Mouse (Mus musculus) ovary, postnatal 14 days (tissue): ENCODE data around the gene Dock9.

Source experiments
- DNase-seq: peaks from one replicate; pipeline ENCODE4 v3.0.0; 2022; ENCODE audit warnings: low spot score

The Dock9 gene

DNA sequence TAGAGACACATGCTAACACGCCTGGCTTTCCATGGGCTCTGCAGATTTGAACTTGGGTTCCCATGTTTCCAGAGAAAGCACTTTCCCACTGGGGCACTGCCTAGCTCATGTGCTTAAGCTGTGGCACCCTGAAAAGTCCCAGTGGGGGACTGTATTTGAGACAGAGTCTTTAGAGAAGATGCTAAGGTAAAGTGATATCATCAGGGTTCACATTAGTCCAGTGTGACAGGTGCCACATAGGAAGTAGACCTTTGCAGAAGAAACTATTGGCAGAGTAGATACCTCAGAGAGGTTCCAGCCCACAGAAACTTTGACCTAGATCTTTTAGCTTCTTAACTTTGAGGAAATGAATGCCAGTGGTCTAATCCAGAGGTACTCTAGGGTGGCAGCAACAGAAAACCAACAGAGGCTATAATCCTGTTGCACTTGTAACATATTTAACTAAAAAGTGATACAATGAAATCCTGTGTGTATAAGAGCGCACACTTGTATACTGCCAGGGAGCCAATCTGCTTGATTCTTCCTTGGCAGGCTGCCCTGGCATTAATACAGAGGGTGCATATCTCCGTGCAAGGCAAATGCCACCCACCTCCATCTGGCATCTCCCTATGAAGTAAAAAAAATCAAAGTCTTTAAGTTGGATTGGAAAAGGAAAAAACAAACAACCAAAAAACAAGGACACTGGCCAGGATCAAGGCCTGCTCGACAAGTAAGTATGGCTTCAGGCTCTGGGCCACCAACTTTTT, 179.8 kb downstream of the Dock9 start:
- no peak for DNase-seq

DNA sequence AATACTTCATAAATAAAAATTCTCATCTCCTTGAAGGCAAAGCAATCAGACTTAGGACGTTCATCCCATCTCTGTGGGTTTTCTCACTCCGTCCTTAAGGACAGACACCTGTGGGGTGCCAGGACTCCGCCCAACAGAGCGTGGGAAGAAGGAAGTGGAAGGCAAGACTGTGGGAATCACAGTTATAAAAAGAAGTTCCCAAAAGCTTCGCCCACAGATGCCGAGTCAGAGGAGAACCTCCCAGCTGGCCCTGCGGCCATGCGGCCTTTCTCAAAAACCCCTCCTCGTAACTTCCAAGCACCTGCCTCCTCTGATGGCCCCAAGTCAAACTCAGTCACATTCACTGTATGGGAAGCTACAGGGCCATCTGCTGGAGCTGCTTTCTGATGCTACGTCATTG, 182.2 kb downstream of the Dock9 start:
- DNase-seq = no peak

DNA sequence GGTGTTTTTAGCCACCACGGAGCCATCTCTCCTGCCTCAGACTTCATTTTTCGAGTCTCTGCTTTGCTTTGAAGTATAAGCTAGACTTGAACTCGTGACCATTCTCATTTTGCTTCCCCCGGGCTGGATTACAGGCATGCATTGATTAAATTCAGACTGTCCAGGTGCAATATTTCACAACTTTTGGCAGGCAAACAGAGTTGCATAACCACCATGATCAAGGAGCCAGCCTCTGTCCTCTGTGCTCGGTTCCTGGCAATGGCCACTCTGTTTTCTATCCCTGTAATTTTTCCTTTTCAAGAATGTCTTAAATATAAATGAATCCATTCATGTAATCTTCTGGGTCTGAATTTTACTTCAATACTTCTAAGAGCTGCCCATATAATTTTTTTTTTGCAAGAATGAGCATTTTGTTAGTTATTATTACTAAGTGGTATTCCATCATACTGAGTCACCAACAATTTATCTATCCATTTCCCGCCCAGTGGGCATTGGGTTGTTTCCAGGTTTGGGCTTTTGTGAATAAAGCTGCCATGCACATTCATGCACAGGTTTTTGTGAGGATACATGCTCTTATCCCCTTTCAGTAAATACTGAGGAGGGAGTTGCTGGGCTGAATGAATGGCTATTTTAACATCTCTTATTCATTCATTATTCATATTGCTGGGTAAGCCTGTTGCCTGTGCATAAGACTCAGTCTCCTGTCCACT, 183.0 kb downstream of the Dock9 start:
- no peak for DNase-seq

DNA sequence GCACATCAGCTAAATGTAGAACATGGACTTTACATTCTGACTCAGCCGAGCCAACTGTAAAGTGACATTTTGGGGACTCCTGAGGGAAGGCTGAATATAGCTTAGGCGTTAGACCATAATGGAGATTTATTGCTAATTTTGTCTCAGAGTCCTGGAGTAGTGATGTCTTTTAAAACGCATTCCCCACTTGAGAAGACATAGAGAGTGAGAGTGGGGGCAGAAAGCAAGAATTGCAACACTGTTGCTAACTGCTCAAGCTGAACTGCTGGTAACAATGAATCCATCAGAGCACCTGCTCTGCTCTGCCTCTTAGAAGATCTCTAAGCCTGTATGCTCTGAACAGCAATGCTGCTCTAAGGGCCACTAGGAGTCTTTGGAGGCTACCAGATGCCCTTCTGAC, 184.1 kb downstream of the Dock9 start:
- no peak for DNase-seq

DNA sequence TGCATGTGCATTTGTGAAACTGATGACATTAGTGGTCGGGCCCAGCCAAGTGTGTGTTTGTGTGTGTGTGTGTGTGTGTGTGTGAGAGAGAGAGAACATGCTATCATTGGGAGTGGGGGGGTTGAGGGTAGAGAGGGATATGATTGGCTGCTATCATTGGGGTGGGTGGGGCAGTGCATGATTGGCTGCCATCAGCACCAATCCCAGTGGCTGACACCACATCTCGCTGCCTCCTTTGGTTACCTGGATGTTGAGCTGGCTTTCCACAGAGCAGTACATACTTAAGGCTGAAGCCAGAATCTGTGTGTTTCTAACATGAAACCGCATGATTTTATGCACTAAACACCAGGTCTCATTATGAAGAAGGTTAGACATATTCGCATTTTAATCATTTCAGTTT, 184.7 kb downstream of the Dock9 start:
- no peak for DNase-seq

DNA sequence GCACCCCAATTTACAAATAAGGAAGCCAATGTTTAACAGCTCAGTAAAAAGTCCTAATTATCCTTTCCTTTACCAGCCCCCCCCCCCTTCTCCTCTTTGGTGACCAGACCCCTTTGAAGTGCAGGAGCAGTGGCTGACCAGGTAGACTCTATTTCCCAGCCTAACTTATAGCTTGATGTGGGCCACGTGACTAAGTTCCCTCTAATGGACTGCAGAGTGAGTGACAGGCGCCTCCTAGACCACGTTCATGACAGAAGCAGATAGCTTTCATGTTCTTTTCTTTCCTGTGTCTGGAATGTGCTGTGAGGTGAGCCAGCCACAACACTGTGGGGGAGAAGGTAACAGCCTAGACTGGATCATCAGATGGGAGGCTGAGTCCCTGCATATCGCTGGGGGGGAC, 186.1 kb downstream of the Dock9 start:
- no peak for DNase-seq

DNA sequence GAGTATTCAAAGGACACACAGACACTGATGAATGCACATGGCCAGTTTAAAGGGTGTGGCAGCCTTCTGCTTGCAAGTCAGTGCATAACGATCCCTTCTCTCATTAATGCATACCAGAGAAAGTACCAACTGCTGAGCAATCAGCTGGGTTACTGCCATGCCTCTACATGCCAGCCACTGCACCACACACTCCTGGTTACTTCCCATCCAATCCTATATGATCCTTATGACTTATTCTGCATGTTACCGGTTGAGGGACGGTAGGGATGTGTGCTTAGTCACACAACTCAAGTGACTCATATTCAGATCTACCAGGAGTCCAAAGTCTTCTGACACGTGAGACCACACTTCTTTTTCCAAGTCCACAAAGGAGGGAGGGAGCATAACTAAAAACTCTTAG, 186.5 kb downstream of the Dock9 start:
- DNase-seq = no peak

DNA sequence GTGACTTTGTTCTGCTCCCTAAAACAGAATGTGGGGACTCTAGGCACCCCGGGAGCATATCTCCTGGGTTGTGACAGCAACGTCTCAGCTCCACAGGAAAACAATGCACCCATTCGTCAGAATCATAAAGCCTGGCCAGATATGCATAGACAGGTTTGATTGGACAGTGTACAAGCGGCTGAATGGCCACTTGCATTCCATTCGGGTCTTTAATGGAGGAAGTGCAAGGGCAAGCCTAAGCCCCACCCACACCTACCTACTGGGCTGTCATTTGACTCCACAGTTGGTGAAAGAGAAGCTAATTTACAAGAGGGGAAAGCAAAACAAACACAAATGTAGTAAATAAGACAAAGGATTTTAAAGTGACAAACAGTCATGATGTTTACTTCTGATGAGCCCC, 189.1 kb downstream of the Dock9 start:
- no peak for DNase-seq

DNA sequence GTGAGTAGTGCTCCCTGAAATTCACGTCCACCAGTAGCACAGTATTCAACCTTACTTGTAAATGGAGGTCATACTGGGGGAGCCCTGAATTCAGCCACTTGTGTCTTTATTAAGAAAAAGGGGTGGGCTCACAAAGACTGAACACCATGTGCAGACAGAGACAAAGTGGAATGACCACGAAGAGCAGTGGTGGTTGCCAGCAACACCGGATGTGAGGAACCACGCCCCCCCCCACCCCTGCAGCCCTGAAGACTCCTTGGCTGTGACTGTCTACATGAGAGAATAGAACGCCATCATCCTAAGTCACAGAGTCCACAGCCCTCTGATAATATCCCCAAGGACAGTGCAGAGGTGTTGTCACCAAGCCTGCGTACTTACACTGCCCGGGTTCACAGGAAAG, 191.2 kb downstream of the Dock9 start:
- no peak for DNase-seq

DNA sequence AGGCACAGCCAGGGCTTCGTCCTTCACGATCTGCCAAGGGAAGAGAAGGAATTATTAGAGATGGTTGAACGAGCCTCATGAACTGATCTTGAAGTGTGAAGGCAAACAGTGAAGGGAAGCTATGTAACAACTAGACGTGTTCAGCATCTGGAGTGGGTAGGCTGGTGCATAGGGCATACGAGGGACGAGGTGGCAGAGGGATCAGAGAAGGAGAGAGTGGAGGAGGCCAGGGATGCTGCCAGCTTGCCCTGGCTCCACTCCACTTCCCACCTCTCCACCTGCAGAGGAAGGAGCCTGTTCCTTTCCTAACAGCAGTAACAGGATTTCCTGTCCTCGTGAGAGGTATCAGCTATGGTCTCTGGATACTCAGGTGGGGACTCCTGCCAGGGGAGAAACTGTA, 192.4 kb downstream of the Dock9 start:
- no peak for DNase-seq

DNA sequence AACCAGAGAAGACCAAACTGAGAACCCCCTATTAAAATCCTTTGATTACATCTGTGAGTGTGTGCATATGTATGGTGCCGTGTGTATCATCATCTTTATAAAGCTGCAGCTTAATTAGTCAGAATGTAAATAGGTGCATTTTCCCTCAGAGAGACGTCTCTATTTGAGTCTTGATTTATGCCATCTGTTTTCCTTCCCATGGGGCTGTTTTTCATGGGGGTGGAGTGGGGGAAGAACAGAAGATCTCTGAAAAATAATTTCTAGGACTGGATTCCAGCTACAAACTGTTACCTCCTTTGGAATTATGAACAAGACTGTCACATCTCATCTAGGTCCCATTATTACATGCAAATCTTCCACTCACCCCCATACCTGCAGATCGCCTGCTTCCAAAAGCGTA, 193.1 kb downstream of the Dock9 start:
- DNase-seq = no peak

DNA sequence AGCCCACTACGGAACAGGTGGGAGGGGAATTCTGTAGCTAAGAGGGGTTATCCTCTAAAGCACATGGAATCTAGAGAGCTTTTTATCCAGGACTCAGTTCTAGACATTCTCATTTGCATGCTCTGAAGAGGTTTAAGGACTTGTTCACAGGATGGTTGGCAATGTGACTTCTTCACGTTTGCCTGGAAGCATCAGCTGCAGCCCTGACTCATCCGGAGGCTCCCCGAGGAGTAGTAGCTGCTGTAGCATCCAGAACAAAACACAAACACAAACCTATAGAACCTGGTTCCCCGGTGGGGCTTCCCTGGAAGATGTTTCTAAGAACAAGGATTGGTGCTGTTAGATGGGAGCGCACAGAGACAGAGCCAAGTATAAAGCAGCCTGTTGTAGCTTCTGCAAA, 195.0 kb downstream of the Dock9 start:
- DNase-seq = no peak

DNA sequence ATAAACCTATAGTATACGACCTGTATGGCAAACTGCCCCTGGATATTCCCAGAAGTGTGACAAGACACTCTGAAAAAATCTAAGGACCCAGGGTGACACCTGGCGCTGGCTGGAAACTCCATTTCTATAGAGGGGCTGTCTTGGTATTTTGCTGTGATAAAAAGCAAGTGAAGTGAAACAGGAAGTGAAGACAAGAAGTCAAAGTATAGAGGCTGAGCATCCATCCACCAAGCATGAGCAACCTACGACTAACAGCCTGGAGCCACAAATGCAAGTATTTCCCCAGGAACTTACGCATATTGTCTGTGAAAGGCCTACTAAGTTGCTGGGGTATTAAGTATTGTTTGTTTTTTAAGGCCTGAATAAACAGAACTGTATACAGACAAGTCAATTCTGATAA, 197.1 kb downstream of the Dock9 start:
- DNase-seq = no peak

DNA sequence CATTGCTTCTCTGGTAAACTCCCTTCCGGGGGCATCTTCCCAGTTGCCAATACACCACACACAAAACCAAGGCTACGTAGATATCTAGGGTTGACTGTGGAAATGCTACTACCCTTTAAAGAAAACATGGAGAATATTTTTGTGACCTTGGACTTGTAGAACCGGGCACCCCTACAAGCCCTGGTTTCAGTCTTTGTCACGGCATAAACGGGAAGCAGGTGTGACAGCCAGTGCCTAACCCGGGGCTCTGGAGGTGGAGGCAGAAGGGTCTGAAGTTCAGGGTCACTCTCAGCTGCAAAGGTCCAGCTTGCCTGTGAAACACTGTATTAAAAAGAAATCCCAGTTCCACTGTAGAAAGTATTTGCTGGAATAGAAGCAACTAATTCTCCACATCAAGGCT, 200.6 kb downstream of the Dock9 start:
- no peak for DNase-seq

DNA sequence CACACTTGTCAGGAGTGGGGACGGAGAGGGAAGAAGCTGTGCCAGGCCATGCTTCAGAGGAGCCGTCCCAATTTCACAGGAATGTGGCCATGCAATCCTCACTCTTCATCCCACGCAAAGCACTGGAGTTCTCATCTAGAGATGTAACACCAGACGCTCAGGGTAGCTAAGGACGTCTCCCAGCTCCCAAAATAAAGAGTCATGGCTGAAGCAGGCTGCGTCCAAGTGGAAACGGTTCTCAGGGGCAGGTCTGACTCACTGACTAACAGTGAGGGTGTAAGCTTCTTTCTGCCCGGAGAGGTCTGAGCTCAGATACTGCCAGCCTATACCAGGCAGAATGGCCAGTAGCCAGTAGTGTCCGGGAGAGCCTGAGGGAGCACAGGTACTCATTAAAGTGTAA, 201.0 kb downstream of the Dock9 start:
- no peak for DNase-seq

DNA sequence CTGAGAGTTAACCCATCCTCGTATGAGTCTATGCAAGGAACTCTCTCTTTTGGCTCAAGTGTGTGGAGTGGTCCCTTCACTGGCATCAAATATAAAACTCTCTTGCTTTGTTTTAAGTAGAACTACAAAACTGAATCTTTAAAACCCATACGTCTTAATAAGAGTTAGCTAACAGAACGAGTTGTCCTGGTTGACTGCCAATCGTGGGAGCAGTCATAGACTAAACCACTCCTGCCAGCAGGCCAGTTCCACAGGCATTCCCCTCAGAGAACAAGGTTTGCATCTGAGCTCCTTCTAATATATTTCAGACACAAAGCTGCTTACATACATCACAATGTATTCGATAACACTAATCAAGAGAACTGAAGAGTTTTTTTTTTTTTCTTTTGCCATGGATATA, 203.0 kb downstream of the Dock9 start:
- no peak for DNase-seq

DNA sequence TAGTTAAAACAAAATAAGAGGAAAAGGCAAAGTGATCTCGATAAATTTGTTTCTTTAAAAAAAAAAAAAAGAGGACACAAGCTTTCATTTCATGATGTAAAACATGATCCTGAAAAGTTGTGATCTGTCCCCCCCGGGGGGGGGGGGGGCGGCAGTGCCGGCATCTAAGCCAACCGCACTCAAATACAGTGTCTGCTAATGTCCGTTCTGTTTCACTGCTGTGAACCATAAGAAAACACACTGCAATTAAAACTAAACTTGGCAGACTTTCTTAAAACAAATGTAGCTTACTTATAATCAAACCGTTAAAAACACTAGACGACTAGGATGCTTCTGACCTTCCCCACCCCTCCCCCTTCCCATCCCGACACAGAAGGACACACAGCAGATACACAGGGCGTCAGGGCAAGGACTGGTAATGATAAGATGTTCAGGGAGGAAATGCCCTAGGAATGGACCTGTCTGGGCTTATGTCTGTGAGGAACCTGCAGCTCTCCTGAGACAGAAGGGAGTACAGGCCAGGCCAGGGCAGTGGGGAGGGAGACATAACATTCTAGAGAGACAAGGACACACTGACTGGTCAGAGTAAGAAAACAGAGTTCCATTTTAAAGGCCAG, 204.2 kb downstream of the Dock9 start:
- no peak for DNase-seq

DNA sequence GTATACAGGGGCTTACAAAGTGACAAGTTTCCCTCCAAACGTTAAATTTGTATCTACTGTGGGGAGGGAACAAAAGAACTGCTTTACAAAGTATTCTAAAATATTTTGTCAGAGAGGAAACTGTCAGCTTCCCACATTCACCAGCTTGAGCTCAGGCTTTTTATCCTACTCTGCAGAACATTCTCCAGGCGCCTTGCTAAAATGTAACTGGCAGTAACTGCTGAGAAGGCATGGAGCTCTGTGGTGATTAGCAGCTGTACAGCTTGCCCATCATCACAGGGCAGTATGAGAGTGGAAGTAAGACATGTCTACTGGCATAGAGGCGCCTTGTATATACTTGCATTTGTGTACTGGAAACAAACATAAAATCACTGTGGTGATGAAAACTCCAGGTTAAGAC, 204.7 kb downstream of the Dock9 start:
- no peak for DNase-seq

DNA sequence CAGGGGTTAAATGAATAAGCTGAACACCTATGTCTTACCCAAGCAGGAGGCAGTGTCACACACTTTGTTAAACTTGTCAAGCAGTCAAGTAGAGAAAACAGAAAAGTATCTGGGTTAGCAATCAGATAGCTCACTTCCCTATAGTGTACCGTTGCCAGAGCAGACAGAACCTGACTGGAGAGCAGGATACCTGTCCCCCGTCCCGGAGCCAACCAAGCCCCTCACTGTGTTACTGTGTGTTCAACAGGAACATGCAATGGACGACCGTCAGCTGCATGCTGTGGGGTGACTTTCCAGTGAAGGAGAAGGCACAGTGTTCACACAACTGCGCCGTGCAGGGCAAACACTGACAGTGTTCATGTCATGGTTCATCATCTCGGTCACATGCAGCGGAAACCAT, 205.3 kb downstream of the Dock9 start:
- DNase-seq = no peak

DNA sequence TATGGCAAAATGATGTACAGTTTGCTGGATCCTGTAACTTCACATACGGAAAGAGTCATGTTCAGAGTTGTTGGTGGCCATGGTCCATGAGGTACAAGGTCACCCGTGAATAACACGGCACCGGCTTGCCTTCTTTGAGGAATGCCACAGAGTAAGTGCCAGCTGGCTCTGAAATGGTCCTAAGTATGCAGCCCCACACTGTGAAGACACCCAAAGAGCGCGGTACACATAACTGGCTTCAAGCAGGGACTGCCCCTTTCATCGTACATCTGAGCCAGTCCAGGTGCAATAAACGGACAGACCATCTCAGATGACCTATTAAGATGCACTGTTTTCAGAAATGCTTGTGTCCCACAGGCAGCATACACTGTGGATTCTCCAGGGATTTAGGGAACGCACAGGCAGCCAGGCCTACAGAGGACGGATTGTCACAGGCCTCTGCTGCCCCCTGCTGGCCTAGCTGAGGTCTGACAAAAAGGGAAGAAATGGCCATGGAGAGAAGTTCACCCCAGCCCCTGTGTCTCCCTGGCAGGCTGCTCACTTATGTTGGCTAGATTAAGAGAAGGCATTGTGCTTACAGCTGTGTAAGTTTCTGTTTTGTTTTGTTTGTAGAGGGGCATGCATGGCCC, 208.4 kb downstream of the Dock9 start:
- DNase-seq = peak; percentile 61

DNA sequence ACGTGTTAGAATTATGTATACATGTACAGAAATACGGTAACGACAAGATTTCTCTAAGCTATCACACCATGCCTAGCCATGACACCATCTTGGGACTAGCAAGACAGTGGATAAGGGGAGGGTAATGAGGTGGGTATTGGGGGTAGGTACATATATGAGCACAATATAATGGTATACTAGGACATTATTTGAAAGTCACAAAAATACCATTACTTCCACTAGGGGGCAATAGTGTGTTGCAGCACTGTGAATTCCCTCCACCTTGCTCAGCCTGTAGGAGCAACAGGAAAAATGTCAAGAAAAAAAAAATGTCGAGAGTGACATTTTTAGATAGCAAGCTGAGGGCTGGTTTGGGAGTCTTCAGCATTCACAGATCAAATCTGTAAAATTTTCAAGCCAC, 209.2 kb downstream of the Dock9 start:
- no peak for DNase-seq

DNA sequence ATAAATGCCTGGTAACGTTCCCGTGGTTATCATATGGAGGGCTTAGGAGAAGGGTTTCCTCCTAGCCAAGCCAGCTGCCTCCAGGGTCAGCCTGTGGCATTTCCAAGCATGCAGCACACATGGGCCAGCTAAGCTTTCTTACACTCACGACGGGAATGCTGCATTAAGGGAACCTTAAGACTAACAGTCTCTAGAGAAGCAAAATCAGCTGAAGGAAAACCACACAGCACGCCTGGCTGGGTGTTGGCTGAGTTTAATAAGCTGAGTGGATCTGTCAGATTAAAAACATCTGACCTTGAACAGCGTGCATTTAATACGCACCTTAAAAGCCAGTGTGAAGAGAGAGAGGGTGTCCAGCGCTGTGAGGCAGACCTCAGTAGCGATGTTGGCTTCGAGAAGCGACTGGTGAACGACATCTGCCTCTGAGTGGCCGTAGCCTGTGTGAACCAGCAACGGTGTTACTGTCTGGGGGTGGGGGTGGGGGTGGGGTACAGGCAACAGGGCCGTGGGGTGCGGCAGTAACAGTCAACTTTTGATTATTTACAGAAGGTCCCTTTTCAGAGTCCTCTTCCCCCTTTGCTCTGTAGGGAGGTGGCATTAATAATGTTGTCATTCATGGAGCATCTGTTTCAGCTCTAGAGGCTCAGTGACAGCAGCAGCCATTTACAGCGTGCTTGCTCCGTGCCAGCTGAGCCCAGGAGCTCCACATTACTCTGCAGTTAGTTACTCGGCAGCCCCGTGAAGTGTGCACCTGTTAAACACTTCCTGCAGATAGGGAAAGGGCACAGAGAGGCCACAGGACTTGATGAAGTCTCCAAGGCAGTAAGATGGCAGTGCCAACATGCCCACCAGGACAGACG, 211.5 kb downstream of the Dock9 start:
- no peak for DNase-seq
